Mouse (Mus musculus): Measurements from ENCODE around the gene Med12l. TPM values are rescaled to one million over a fixed set of nuclear protein-coding genes. Genes with fewer than 3 reads are reported as not detected.

Gene Med12l
- total and polyA plus RNA-seq, 3 experiments = 0.93 to 2.0 (median 1.5) TPM

GRCm38 (mm10) chr3:59065937-59066336, 60.3 kb downstream of the Med12l start:
- in situ Hi-C loops (cut with MboI; ENCODE audit: low pct_ligation_motif_present, low pct_unique_long_range_greater_than_20kb, low sequenced_read_pairs) = no loop called here
- no peaks in the 10 kb centered on the region for H3K9me3 ChIP-seq (replicated peaks; ENCODE audit: low read length)
- DNase-seq (ENCODE audit: extremely low read depth) = no peak
- H3K79me2 ChIP-seq (replicated peaks; ENCODE audit: control insufficient read depth, extremely low read depth, insufficient read depth, poor library complexity, severe bottlenecking) = no peaks in the 10 kb centered on the region
- no peak for TF ChIP-seq IRF4 (IDR thresholded peaks at IDR 0.05; ENCODE audit: low read depth, low read length)
- no peak overlapping the region for H3K4me3 ChIP-seq (replicated peaks in 1 of 3; ENCODE audit: low read depth in 2 of 3, low read length in 2 of 3, poor library complexity in 1 of 3)
- no peak overlapping the region for H3K9ac ChIP-seq (ENCODE audit: insufficient read depth, low read depth)
- H3K27me3 ChIP-seq (replicated peaks) = no peaks in the 10 kb centered on the region
- H3K4me2 ChIP-seq (ENCODE audit: insufficient read depth, low read depth, poor library complexity, severe bottlenecking) = no peak overlapping the region
- dilution Hi-C loops (cut with MboI; ENCODE audit: extremely low pct_ligation_motif_present, extremely low pct_unique_long_range_greater_than_20kb, low sequenced_read_pairs) = no loop called here
- peaks cover 0 to 27% of the 10 kb centered on the region in 2 experiments; a peak in 2 of 4 replicates for H3K4me1 ChIP-seq (ENCODE audit: control insufficient read depth in 1 of 2, insufficient read depth in 2 of 2)
- no peak overlapping the region for H3K27ac ChIP-seq (ENCODE audit: insufficient read depth, low read depth)
- no peaks in the 10 kb centered on the region for H3K36me3 ChIP-seq (replicated peaks in 1 of 2; ENCODE audit: control insufficient read depth in 1 of 2, insufficient read depth in 1 of 2, low read length in 1 of 2)

GRCm38 (mm10) chr3:59066558-59067294, 61.1 kb downstream of the Med12l start:
- dilution Hi-C loops (cut with MboI; ENCODE audit: extremely low pct_ligation_motif_present, extremely low pct_unique_long_range_greater_than_20kb, low sequenced_read_pairs) (no loop called here), in situ Hi-C loops (cut with MboI; ENCODE audit: low pct_ligation_motif_present, low pct_unique_long_range_greater_than_20kb, low sequenced_read_pairs) (no loop called here)
- no peak overlapping the region for H3K4me2 ChIP-seq (ENCODE audit: insufficient read depth, low read depth, poor library complexity, severe bottlenecking)
- H3K79me2 ChIP-seq (replicated peaks; ENCODE audit: control insufficient read depth, extremely low read depth, insufficient read depth, poor library complexity, severe bottlenecking) = no peaks in the 10 kb centered on the region
- peaks cover 0 to 27% of the 10 kb centered on the region in 2 experiments; a peak in 2 of 4 replicates for H3K4me1 ChIP-seq (ENCODE audit: control insufficient read depth in 1 of 2, insufficient read depth in 2 of 2)
- no peaks in the 10 kb centered on the region for H3K36me3 ChIP-seq (replicated peaks in 1 of 2; ENCODE audit: control insufficient read depth in 1 of 2, insufficient read depth in 1 of 2, low read length in 1 of 2)
- no peak overlapping the region for H3K9ac ChIP-seq (ENCODE audit: insufficient read depth, low read depth)
- H3K27me3 ChIP-seq (replicated peaks) = no peaks in the 10 kb centered on the region
- TF ChIP-seq JUND (conservative IDR thresholded peaks at IDR 0.05; ENCODE audit: low read depth, low read length) = no peak
- no peak for TF ChIP-seq ZC3H11A (IDR thresholded peaks at IDR 0.05; ENCODE audit: low read depth, low read length)
- no peak for TF ChIP-seq GABPA (IDR thresholded peaks at IDR 0.05; ENCODE audit: insufficient replicate concordance, low read depth, low read length)
- TF ChIP-seq ETS1 (conservative IDR thresholded peaks at IDR 0.05; ENCODE audit: low read depth, low read length) = no peak
- TF ChIP-seq RCOR1 (conservative IDR thresholded peaks at IDR 0.05; ENCODE audit: low read depth, low read length) = no peak
- no peak for TF ChIP-seq USF1 (IDR thresholded peaks at IDR 0.05; ENCODE audit: low read depth, low read length)
- no peak for TF ChIP-seq NELFE (IDR thresholded peaks at IDR 0.05; ENCODE audit: low read depth, low read length)
- TF ChIP-seq USF2 (conservative IDR thresholded peaks at IDR 0.05; ENCODE audit: low read depth, low read length) = no peak
- no peak for TF ChIP-seq POLR2AphosphoS2 (IDR thresholded peaks at IDR 0.05; ENCODE audit: low read depth, low read length)
- no peak for TF ChIP-seq ELF1 (IDR thresholded peaks at IDR 0.05; ENCODE audit: low read depth, low read length)
- TF ChIP-seq CHD2 (IDR thresholded peaks at IDR 0.05; ENCODE audit: low read length) = no peak
- no peak for TF ChIP-seq MAZ (IDR thresholded peaks at IDR 0.05; ENCODE audit: low read depth, low read length)
- H3K4me3 ChIP-seq (replicated peaks in 1 of 3; ENCODE audit: low read depth in 2 of 3, low read length in 2 of 3, poor library complexity in 1 of 3) = no peak overlapping the region
- no peak overlapping the region for H3K27ac ChIP-seq (ENCODE audit: insufficient read depth, low read depth)
- no peaks in the 10 kb centered on the region for H3K9me3 ChIP-seq (replicated peaks; ENCODE audit: low read length)
- no peak for DNase-seq (ENCODE audit: extremely low read depth)
